Mouse (Mus musculus) lung, postnatal 0 days (tissue): Measurements from ENCODE around the gene Sod1.

Experiments used
- CTCF ChIP-seq: IDR thresholded peaks from 2 replicates; pipeline ENCODE4 v1.5.1; 2016; ENCODE audit warnings: antibody characterized with exemption, mild to moderate bottlenecking
- EP300 ChIP-seq: IDR thresholded peaks from 2 replicates; pipeline ENCODE4 v1.6.1; 2016; ENCODE audit warnings: antibody characterized with exemption, mild to moderate bottlenecking, control low read depth

GRCm38 (mm10) chr16:90216414-90216813 is 4.1 kb upstream of the Sod1 start:
- TF ChIP-seq CTCF = no peak
- TF ChIP-seq EP300 = no peak
